Mouse (Mus musculus): ENCODE results near the gene Iqgap2. TPM values are rescaled to one million over a fixed set of nuclear protein-coding genes. Genes with fewer than 3 reads are reported as not detected.

The Iqgap2 gene
- polyA plus RNA-seq, 1 experiment from 2014 or later = 12.6 TPM

DNA sequence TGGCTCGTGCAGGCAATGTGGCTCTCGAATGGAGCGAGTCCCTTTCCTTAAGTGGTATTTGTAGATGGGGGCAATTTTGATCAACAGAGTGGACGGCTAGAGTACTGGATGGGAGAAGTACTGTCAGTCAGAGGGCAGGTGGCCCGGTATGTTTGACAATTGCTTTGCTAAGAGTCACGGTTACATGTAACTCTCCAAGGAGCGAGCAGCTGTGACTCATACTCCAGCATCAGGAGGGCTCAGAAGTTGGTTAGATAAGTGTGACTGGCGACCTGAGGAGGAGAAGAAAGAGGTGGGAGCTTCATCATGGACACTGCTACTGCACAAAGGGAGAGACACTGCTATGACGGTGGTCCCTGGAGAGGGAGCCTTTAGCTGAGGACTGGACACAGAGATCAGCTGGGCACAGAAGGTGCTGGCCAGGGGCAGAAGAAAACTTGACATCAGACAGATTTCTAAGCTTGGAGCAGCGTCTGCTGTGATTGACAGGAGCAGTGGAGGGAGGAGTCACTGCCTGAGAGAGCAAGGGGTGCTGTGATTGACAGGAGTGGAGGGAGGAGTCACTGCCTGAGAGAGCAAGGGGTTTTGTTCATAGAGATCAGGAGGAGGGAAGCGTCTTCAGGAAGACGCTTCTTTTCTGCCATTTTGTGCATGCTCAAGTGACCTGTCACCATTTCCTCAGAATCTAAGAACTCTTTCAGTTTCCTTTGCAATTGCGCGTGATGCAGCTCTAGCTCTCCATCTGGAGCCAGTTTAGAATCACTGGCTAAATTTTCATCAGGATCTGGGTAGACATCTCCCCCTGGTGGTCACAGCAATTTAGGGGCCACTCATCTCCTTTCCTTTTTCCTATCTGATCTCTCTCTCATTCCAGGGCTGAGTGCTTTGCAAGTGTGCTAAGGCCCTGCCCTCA, 172.1 kb downstream of the Iqgap2 start:
- H3K4me1 ChIP-seq = 0 out of 2 replicates have a peak, but pooled peaks cover 4% of the 10 kb centered on the region
- no peak overlapping the region for H3K27ac ChIP-seq
- H3K36me3 ChIP-seq = peaks cover 5% of the 10 kb centered on the region; the same call in 1 of the 2 replicates
- H3K9ac ChIP-seq = 0 out of 2 replicates have a peak overlapping the region, but pooled peaks have one; percentile 20
- peak; percentile 61; the same call in 1 of the 2 replicates for ATAC-seq (ENCODE audit: low FRiP score, low read depth)
- no peaks in the 10 kb centered on the region for H3K27me3 ChIP-seq
- peak overlapping the region; percentile 53 for H3K4me2 ChIP-seq (replicated peaks)
- H3K4me3 ChIP-seq = peak overlapping the region; percentile 25
- H3K9me3 ChIP-seq = no peaks in the 10 kb centered on the region
- 57% methylated on average over 14 of the region's 14 CpGs for WGBS

DNA sequence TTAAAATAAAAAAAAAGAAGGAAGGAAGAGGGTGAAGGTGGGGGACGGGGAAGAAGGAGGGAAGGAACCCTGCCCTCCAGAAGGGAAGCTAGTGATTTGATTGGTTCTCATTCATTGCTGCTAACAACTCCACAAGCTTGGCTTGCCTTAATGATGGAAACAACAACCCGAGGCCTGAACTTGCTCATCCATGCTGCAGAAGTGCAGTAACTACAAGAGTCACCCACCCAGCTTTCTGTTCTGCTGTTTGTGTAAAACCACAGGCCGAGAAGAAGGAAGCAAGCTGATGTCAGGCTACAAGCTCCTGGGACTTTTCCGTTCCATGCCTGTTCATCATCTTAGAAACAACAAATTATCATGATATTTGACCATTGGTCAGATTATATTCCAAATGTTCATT, 176.4 kb downstream of the Iqgap2 start:
- WGBS = 69% methylated on average over 4 of the region's 4 CpGs
- H3K36me3 ChIP-seq = no peaks in the 10 kb centered on the region; the same call in none of the 2 replicates
- ATAC-seq (ENCODE audit: low FRiP score, low read depth) = no peak

DNA sequence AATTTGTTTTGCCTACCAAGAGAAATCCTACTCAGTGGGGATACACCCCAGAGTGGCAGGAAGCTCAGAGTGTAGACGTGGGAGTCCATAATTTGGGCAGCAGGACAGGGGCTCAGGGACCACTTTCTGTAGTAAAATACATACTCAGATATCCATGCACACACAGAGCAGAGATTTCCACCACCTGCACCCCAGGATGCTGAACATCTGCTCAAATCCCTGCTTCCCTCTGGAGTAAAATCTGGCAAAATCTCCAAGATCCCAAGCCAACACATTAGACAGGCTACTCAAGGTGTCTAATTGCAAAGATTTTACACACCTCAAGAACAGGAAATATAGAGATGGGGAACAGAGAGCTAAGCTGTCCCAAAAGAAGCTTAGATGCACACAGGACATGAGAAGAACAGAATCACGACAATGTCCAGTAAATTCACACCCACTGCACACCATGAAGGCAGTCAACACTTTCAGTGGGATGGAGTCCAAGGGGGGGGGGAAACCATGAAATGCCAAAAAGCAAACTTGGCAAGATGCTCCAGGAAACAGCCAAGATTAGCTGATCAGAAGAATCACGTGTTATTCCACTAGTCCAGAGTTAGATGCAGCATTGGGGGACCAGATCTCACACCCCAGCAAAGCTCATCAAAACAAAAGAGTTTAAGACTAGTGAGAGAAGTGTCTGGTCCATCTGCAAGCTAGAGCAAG, 177.3 kb downstream of the Iqgap2 start:
- no peak for ATAC-seq (ENCODE audit: low FRiP score, low read depth)
- WGBS = 57% methylated on average over 3 of the region's 3 CpGs

More for the DNA sequence above, 176.4 kb downstream of the Iqgap2 start:
- H3K9me3 ChIP-seq = no peaks in the 10 kb centered on the region
- no peak overlapping the region for H3K4me2 ChIP-seq (replicated peaks)
- no peak overlapping the region for H3K9ac ChIP-seq
- H3K4me1 ChIP-seq = 0 out of 2 replicates have a peak, but pooled peaks cover 4% of the 10 kb centered on the region
- no peaks in the 10 kb centered on the region for H3K27me3 ChIP-seq
- H3K4me3 ChIP-seq = no peak overlapping the region
- H3K27ac ChIP-seq = no peak overlapping the region

DNA sequence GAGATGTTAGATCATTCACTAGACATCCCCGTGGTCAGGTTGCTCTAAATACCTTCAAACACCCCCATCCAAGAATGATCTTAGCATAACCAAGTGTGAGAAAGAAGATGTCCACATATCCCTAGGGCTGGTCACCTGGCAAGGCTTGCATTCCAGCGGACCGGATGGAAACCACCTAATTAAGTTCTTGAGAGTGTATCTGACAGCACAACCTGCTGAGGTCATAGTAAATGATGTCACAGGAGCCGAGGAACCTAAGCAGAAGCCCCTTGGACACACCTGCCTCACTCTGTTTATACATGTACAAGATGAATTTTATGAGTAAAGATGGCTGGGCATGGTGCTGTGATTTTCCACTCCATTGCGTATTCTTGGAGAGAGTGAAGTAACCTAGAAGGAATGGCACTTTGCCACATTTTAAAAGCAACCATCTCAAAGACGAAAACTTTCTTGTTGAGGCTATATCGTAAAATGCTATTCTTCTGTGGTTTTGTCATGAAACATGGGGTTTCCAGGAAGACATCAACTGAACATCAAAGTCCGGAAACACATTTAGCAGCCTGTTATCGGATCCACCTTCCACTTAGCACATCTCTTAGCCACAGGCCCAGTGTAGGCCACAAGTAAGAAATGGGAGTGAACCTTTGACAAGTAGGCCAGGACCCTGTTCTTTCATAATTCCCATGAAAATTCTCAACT, 179.0 kb downstream of the Iqgap2 start:
- Histone ChIP-seq H3K4me1 (no peaks in the 10 kb centered on the region), H3K4me3 (no peak overlapping the region), H3K4me2 (replicated peaks) (no peak overlapping the region), H3K36me3 (no peaks in the 10 kb centered on the region; the same call in 1 of the 2 replicates), H3K27me3 (no peaks in the 10 kb centered on the region), H3K27ac (no peak overlapping the region), H3K9ac (no peak overlapping the region), H3K9me3 (no peaks in the 10 kb centered on the region)
- WGBS = 81% methylated on average over 9 of the region's 9 CpGs
- no peak for ATAC-seq (ENCODE audit: low FRiP score, low read depth)

More for the DNA sequence above, 177.3 kb downstream of the Iqgap2 start:
- Histone ChIP-seq H3K4me3 (no peak overlapping the region), H3K27me3 (no peaks in the 10 kb centered on the region), H3K4me2 (replicated peaks) (no peak overlapping the region), H3K36me3 (no peaks in the 10 kb centered on the region; the same call in none of the 2 replicates), H3K9ac (no peak overlapping the region), H3K27ac (no peak overlapping the region), H3K9me3 (no peaks in the 10 kb centered on the region), H3K4me1 (0 out of 2 replicates have a peak, but pooled peaks cover under 1% of the 10 kb centered on the region)

DNA sequence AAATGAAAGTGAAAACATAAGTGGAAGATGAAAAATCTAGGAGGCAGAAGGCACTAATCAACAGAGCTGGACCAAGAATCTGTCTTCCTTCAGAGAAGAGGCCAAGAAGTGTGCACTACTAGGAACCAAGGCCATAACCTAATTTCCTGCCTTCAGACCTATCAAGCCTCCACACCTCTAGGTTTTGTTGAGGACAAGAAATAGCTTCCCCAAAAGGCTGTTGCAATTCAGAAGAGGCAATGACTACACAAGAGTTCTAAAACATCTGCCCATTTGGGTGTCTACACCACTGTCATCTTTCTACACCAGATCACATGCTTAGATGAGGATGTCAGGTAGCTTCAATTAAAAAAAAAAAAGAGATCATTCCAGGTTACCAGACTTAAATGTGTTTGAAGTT, 179.7 kb downstream of the Iqgap2 start:
- Histone ChIP-seq H3K4me1 (no peaks in the 10 kb centered on the region), H3K27me3 (no peaks in the 10 kb centered on the region), H3K4me3 (no peak overlapping the region), H3K36me3 (peaks cover 5% of the 10 kb centered on the region; the same call in 1 of the 2 replicates), H3K9ac (no peak overlapping the region), H3K9me3 (no peaks in the 10 kb centered on the region), H3K27ac (no peak overlapping the region), H3K4me2 (replicated peaks) (no peak overlapping the region)
- no peak for ATAC-seq (ENCODE audit: low FRiP score, low read depth)

DNA sequence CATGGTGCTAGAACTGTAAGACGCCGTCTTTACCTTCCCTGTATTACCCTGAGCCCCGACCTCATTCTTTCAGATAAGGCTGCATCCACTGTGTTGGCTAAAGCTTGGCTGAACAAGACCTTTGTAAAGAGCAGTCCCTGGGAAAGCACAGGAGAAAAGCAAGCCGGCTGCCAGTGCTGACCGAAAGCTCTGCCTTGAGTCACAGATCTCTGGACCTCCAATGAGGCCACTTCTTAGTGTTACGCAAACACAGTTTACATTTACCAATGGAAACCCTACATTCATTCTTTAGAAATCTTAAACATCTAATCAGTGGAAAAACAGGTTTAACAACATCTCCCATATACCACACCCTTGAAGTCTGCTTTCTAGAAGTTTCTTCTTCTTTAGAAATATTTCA, 186.1 kb downstream of the Iqgap2 start:
- Histone ChIP-seq H3K27me3 (no peaks in the 10 kb centered on the region), H3K4me3 (no peak overlapping the region), H3K36me3 (peaks cover 8% of the 10 kb centered on the region; the same call in 1 of the 2 replicates), H3K9ac (no peak overlapping the region), H3K4me2 (replicated peaks) (no peak overlapping the region), H3K9me3 (no peaks in the 10 kb centered on the region), H3K27ac (no peak overlapping the region), H3K4me1 (no peaks in the 10 kb centered on the region)
- 95% methylated on average over 6 of the region's 6 CpGs for WGBS
- no peak for ATAC-seq (ENCODE audit: low FRiP score, low read depth)

DNA sequence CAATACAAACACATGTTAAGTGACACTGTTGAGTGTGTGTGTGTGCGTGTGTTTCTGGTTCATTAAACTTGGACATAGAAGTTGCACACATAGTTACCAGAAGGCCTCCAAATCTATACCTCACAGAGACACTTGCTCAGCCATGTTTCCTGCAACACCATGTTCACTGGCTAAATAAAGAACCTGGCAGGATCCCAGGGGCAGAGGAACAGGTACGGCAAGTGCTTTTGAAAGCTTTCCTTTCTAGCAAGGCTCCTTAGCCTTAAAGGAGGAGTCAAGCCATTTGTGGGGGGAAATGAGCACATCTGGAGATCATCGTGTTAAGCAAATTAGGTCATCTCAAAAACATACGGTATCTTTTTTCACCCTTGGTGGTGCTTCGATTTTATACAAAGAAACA, 188.3 kb downstream of the Iqgap2 start:
- Histone ChIP-seq H3K9ac (no peak overlapping the region), H3K27me3 (no peaks in the 10 kb centered on the region), H3K27ac (no peak overlapping the region), H3K9me3 (no peaks in the 10 kb centered on the region), H3K36me3 (peaks cover 8% of the 10 kb centered on the region; the same call in 1 of the 2 replicates), H3K4me3 (no peak overlapping the region), H3K4me1 (no peaks in the 10 kb centered on the region), H3K4me2 (replicated peaks) (no peak overlapping the region)
- ATAC-seq (ENCODE audit: low FRiP score, low read depth) = no peak
- 53% methylated on average over 5 of the region's 5 CpGs for WGBS

DNA sequence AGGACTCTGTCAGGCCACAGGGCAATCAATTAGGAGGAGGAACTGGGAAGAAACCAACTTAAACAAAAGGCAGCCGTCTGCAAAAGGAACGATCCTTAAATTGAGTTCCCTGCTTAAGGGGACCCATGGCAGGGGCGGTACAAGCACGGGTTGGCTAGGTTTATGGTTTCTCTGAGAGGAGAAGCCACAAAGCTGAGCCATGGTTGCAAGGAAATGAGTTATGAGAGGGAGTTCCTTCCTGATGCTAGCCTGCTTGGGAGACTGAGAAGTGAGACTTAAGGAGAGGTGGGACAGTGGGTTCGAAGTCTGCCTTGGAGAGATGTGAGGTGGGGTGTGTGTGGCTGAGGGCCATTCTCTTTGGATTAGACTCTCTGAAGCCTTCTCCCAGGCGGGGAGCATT, 193.8 kb downstream of the Iqgap2 start:
- H3K4me2 ChIP-seq (replicated peaks) = no peak overlapping the region
- 42% methylated on average over 6 of the region's 6 CpGs for WGBS
- ATAC-seq (ENCODE audit: low FRiP score, low read depth) = no peak
- H3K4me3 ChIP-seq = no peak overlapping the region
- H3K9ac ChIP-seq = no peak overlapping the region
- H3K27ac ChIP-seq = no peak overlapping the region
- no peaks in the 10 kb centered on the region for H3K36me3 ChIP-seq
- no peaks in the 10 kb centered on the region for H3K9me3 ChIP-seq
- H3K27me3 ChIP-seq = no peaks in the 10 kb centered on the region
- 0 out of 2 replicates have a peak, but pooled peaks cover 3% of the 10 kb centered on the region for H3K4me1 ChIP-seq

DNA sequence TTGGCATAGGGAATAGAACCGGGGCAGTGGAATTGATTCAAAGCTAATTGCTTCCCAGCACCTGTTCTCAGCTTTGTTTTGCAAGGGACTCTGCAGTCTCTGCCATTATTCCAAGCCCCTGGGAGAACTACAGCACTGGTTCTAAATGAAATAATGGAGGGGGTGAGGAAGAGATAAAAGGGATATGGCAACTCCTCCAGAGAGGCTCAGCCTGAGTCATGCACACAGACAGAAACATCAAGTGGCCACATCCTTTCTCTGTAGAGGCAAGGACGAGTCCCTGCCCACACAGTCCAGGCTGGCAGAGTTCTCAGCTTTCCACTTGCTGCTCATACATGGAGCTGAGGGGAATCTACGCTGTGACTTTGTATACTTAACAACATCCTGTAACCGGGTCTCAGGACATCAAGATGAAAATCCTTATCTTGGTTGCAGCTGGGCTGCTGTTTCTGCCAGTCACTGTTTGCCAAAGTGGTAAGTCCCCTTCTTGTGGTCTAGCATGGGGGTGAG, 195.0 kb downstream of the Iqgap2 start, which contains the start of gene F2rl2:
Gene F2rl2, plus strand, starts transcription at position 200 of the 510 bp plus-strand sequence.
- no peak within 1 kb of the TSS for H3K9ac ChIP-seq
- no peak for ATAC-seq (ENCODE audit: low FRiP score, low read depth)
- WGBS = 71% methylated on average over 4 of the region's 4 CpGs

DNA sequence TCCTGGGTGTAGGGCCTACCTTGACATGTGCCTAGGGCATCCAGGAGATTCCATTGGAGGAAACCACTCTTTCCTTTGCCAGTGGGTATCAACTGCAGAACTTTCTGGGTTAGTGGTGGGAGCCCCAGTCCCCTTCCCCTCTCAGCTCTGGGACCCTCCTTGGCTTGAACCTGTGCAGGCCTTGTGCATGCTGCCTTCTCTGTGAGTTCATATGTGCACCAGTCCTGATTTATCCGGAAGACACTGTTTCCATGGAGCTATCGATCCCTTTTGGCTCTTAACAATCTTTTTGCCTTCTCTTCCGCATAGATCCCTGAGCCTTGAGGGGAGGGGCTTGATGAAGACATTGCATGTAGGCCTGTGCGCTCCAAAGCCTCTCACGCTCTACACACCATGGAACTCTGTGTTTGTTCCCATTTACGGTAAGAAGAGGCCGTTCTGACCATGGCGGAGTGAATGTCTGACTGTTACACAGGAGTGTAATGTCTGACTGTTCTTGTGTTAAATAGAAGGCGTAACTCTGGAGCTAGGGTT, 195.5 kb downstream of the Iqgap2 start:
- no peak overlapping the region for H3K4me3 ChIP-seq
- no peaks in the 10 kb centered on the region for H3K27me3 ChIP-seq
- no peak for ATAC-seq (ENCODE audit: low FRiP score, low read depth)
- H3K4me1 ChIP-seq = peaks cover 10% of the 10 kb centered on the region; the same call in 1 of the 2 replicates
- H3K9me3 ChIP-seq = no peaks in the 10 kb centered on the region
- no peak overlapping the region for H3K27ac ChIP-seq
- no peaks in the 10 kb centered on the region for H3K36me3 ChIP-seq
- 93% methylated on average over 9 of the region's 9 CpGs for WGBS
- no peak overlapping the region for H3K4me2 ChIP-seq (replicated peaks)
- H3K9ac ChIP-seq = no peak overlapping the region

More for the DNA sequence above, 195.0 kb downstream of the Iqgap2 start, which contains the start of gene F2rl2:
- Histone ChIP-seq H3K27me3 (no peaks in the 10 kb centered on the region), H3K27ac (no peak within 1 kb of the TSS), H3K36me3 (no peaks in the 10 kb centered on the region), H3K9me3 (no peaks in the 10 kb centered on the region), H3K4me1 (peaks cover 10% of the 10 kb centered on the region; the same call in 1 of the 2 replicates), H3K4me2 (replicated peaks) (no peak within 1 kb of the TSS), H3K4me3 (no peak within 1 kb of the TSS)

DNA sequence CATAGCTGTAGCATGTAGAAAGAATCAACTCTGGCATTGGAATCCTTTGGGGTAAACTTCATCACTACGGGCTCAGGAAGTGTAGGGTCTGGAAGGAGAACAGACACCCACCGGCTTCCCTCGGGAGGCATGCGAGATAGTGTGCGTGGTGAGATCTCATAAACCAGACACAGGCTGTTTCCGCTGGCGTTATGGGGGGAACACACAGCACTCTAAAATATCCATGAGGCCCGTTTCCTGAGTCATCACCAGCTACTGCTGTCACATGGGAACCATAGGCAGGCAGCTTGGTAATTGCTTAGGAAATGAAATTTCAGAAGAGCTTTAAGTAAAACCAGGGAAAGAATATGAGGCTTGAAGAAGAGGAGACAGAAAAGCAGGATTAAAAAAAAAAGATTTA, 199.5 kb downstream of the Iqgap2 start:
- Histone ChIP-seq H3K27me3 (no peaks in the 10 kb centered on the region), H3K9me3 (no peaks in the 10 kb centered on the region), H3K4me1 (peaks cover 7% of the 10 kb centered on the region; the same call in 1 of the 2 replicates), H3K27ac (no peak overlapping the region), H3K36me3 (no peaks in the 10 kb centered on the region), H3K4me3 (no peak overlapping the region), H3K4me2 (replicated peaks) (no peak overlapping the region), H3K9ac (no peak overlapping the region)
- 50% methylated on average over 8 of the region's 8 CpGs for WGBS
- no peak for ATAC-seq (ENCODE audit: low FRiP score, low read depth)

All from limb, embryonic 13.5 days (tissue).